Mouse (Mus musculus) hindbrain, embryonic 14.5 days (tissue): ENCODE data around the gene Foxn2. TPM values are rescaled to one million over a fixed set of nuclear protein-coding genes. Genes with fewer than 3 reads are reported as not detected.

Experiments
- ATAC-seq: fragments of 200-750 bp; cut with Nextera tagmentation; 2 replicates; pipeline ENCODE4 v1.8.0; 2017; ENCODE audit warnings: moderate number of reproducible peaks, mild to moderate bottlenecking, moderate TSS enrichment, moderate library complexity; ENCODE audit not compliant: low FRiP score
- DNase-seq: peaks from one replicate; pipeline ENCODE4 v3.0.0-alpha.2; 2015; ENCODE audit warnings: low spot score
- H3K27ac ChIP-seq: fragments of 300-500 bp; sonication (generic); 2 replicates; pipeline ENCODE4 v1.5.1; 2014; ENCODE audit warnings: mild to moderate bottlenecking, moderate library complexity
- H3K27me3 ChIP-seq: fragments of 300-500 bp; sonication (generic); 2 replicates; pipeline ENCODE4 v1.6.1; 2014; ENCODE audit warnings: mild to moderate bottlenecking, low read length, mixed read lengths; ENCODE audit not compliant: control insufficient read depth, insufficient read depth
- H3K36me3 ChIP-seq: fragments of 300-500 bp; sonication (generic); replicated peaks from 2 replicates; pipeline ENCODE4 v1.6.1; 2014; ENCODE audit not compliant: control insufficient read depth, insufficient read depth
- H3K4me1 ChIP-seq: fragments of 300-500 bp; sonication (generic); replicated peaks from 2 replicates; pipeline ENCODE4 v1.6.1; 2014; ENCODE audit warnings: antibody characterized with exemption, low read length, mixed read lengths; ENCODE audit not compliant: control insufficient read depth, insufficient read depth
- H3K4me2 ChIP-seq: fragments of 300-500 bp; sonication (generic); replicated peaks from 2 replicates; pipeline ENCODE4 v1.6.1; 2014; ENCODE audit warnings: mild to moderate bottlenecking, moderate library complexity
- H3K4me3 ChIP-seq: fragments of 300-500 bp; sonication (generic); replicated peaks from 2 replicates; pipeline ENCODE4 v1.5.1; 2014; ENCODE audit warnings: mild to moderate bottlenecking, low read length
- H3K9ac ChIP-seq: fragments of 300-500 bp; sonication (generic); 2 replicates; pipeline ENCODE4 v1.6.1; 2014
- H3K9me3 ChIP-seq: fragments of 300-500 bp; sonication (generic); 2 replicates; pipeline ENCODE4 v1.6.1; 2016; ENCODE audit warnings: low read length; ENCODE audit not compliant: control insufficient read depth
- WGBS: fragments of 180-500 bp; shearing (Covaris S2); extraction: QIAGEN DNeasy Blood & Tissue Kit; methylation state at CpG from one replicate; pipeline ENCODE4 v1.1.7; 2014; 5-methylcytosine and 5-hydroxymethylcytosine counted together
- polyA plus RNA-seq: library from polyadenylated mRNA; unstranded; fragments of >200 nt; fragmentation: Nextera tagmentation; extraction: Ambion mirVana; gene quantifications from 2 replicates; pipeline ENCODE4 v1.2.1, GENCODE M21; 2014

The Foxn2 gene
- polyA plus RNA-seq, 1 experiment from 2014 or later = 7.0 TPM

DNA sequence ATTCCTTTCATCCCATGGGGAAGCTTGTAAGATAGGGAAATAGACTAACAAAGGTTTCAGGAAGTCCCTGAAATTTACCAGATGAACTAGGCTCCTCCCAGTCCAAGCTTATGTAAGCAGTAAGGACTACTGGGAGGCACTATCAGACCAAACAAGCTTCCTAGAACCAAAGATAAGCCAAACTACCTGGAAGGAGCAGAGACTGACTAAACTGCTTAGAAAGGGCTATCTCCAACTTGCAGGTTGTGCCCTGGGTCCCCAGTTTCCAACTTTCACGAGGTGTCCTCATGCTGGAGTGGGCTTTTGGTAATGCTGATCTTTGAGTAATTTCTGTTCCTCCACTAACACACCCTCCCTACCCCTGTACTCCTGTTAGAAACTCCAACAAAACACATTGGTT, 3.1 kb upstream of the Foxn2 start:
- no peaks in the 10 kb centered on the region for H3K9me3 ChIP-seq
- no peak overlapping the region for H3K9ac ChIP-seq
- no peaks in the 10 kb centered on the region for H3K4me1 ChIP-seq
- H3K4me2 ChIP-seq = no peak overlapping the region
- no peak for DNase-seq
- no peaks in the 10 kb centered on the region for H3K27me3 ChIP-seq
- no peak overlapping the region for H3K4me3 ChIP-seq
- ATAC-seq = no peak
- no peak overlapping the region for H3K27ac ChIP-seq
- H3K36me3 ChIP-seq = no peaks in the 10 kb centered on the region
- WGBS = 88% methylated on average over 1 of the region's 1 CpGs

DNA sequence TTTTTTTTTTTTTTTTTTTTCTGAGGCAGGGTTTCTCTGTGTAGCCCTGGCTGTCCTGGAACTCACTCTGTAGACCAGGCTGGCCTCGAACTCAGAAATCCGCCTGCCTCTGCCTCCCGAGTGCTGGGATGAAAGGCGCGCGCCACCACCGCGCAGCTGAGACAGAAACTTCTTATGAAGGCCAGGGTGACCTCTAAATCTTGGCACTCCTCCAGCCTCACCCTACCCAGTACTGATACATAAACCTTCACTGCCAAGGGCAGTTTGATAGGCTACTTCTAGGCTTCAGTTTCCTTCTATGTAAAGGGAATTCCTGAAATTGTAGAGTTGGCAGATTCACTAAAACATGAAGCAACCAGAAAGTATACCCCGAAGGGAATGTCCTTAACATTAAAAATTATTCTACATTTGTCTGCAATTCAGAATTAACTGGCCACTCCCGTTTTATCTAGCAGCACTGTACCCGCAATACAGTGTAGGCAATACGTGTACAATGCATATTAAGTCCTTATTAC, 918 bp upstream of the Foxn2 start:
- H3K4me3 ChIP-seq = peak overlapping the region; percentile 96
- peak overlapping the region; percentile 91 for H3K27ac ChIP-seq
- no peaks in the 10 kb centered on the region for H3K9me3 ChIP-seq
- peaks cover 5% of the 10 kb centered on the region; the same call in 1 of the 2 replicates for H3K4me1 ChIP-seq
- whole genome bisulfite sequencing = 88% methylated on average over 12 of the region's 12 CpGs
- H3K4me2 ChIP-seq = peak overlapping the region; percentile 63
- ATAC-seq (no peak), DNase-seq (no peak)
- peak overlapping the region; percentile 78 for H3K9ac ChIP-seq
- no peaks in the 10 kb centered on the region for H3K27me3 ChIP-seq
- H3K36me3 ChIP-seq = no peaks in the 10 kb centered on the region

DNA sequence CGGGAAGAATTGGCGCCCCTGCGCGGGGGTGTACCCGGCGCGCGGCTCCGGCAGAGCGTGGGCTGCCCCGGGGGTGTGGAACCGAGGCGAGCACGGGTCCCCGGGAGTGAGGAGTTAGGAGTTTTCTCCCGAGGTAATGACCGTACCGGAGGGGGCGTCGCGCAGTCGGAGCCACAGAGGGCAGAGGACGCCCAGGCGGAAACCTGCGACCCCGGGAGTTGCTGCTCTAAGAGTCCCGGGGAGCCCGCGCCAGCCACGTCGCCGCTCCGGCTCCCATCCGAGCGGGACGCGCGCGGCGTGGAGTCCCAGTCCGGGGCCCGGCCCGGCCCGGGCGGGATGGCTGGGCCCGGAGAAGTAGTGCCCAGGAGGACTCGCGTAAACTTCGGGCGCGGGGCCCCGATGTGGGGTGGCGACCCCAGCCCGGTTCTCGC, 505 bp downstream of the Foxn2 start:
- Histone ChIP-seq H3K27me3 (no peaks in the 10 kb centered on the region), H3K9me3 (no peaks in the 10 kb centered on the region), H3K4me2 (peak overlapping the region; percentile 85), H3K9ac (peak overlapping the region; percentile 78), H3K36me3 (no peaks in the 10 kb centered on the region), H3K4me1 (peaks cover 5% of the 10 kb centered on the region; the same call in 1 of the 2 replicates), H3K27ac (peak overlapping the region; percentile 91), H3K4me3 (peak overlapping the region; percentile 96)
- ATAC-seq (peak; percentile 67), DNase-seq (peak; percentile 30)
- WGBS = 0% methylated on average over 38 of the region's 55 CpGs

GRCm38 (mm10) chr17:88441432-88442174, 1.1 kb downstream of the Foxn2 start:
- Histone ChIP-seq H3K27me3 (no peaks in the 10 kb centered on the region), H3K4me3 (peak overlapping the region; percentile 96), H3K4me2 (peak overlapping the region; percentile 85), H3K36me3 (no peaks in the 10 kb centered on the region), H3K9ac (peak overlapping the region; percentile 78), H3K4me1 (peaks cover 5% of the 10 kb centered on the region; the same call in 1 of the 2 replicates), H3K27ac (peak overlapping the region; percentile 91), H3K9me3 (no peaks in the 10 kb centered on the region)
- DNase-seq = peak; percentile 75
- WGBS = 1% methylated on average over 47 of the region's 48 CpGs
- ATAC-seq = peak; percentile 42

GRCm38 (mm10) chr17:88442661-88443060, 2.1 kb downstream of the Foxn2 start:
- WGBS = 84% methylated on average over 6 of the region's 6 CpGs

DNA sequence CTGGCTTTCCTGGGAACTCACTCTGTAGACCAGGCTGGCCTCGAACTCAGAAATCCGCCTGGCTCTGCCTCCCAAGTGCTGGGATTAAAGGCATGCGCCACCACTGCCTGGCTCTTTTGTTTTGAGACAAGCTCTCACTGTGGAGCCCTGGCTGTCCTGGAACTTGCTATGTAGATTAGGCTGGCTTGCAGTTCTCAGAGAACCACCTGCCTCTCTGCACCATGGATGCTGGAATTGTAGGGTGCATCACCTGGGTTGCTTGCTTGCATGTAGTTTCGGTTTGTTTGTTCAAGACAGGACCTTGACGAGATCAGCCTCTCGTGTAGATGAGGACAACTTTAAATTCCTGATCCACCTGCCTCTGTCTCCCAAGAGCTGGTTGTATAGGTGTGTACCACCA, 2.7 kb downstream of the Foxn2 start:
- H3K4me3 ChIP-seq = no peak overlapping the region
- peaks cover 5% of the 10 kb centered on the region; the same call in 1 of the 2 replicates for H3K4me1 ChIP-seq
- no peaks in the 10 kb centered on the region for H3K27me3 ChIP-seq
- no peak for DNase-seq
- WGBS = 87% methylated on average over 6 of the region's 6 CpGs
- 0 out of 2 replicates have a peak overlapping the region, but pooled peaks have one; percentile 32 for H3K4me2 ChIP-seq
- H3K9me3 ChIP-seq = no peaks in the 10 kb centered on the region
- H3K36me3 ChIP-seq = no peaks in the 10 kb centered on the region
- ATAC-seq = no peak
- H3K27ac ChIP-seq = no peak overlapping the region
- H3K9ac ChIP-seq = no peak overlapping the region

More at GRCm38 (mm10) chr17:88442661-88443060, 2.1 kb downstream of the Foxn2 start:
- H3K9me3 ChIP-seq = no peaks in the 10 kb centered on the region
- H3K27me3 ChIP-seq = no peaks in the 10 kb centered on the region
- H3K4me1 ChIP-seq = peaks cover 5% of the 10 kb centered on the region; the same call in 1 of the 2 replicates
- H3K36me3 ChIP-seq = no peaks in the 10 kb centered on the region
- H3K4me3 ChIP-seq = no peak overlapping the region
- H3K4me2 ChIP-seq = peak overlapping the region; percentile 32
- H3K27ac ChIP-seq = no peak overlapping the region
- peak overlapping the region; percentile 5; the same call in 1 of the 2 replicates for H3K9ac ChIP-seq
- DNase-seq = no peak
- no peak for ATAC-seq

DNA sequence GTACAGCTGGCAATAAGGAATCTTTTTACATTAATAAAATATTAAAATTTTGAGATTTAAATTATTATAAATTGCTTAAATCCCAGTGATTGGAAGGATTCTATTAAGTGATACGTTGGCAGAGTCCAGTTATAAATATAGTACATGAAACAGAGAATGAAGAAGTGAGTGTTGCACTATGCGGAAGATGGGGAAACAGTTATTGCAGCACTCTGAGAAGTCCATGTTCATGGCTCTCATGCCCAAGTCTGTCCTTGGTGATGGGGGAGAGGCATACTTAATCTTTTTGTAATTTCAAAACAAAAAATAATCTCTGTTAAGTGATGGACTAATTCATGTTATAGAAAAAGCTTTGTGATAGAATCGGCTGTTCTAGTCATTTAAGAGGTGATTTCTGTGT, 17.6 kb downstream of the Foxn2 start:
- Histone ChIP-seq H3K9me3 (no peaks in the 10 kb centered on the region), H3K36me3 (no peaks in the 10 kb centered on the region), H3K27me3 (no peaks in the 10 kb centered on the region), H3K4me1 (no peaks in the 10 kb centered on the region), H3K9ac (no peak overlapping the region), H3K4me2 (no peak overlapping the region), H3K4me3 (no peak overlapping the region), H3K27ac (no peak overlapping the region)
- no peak for DNase-seq
- WGBS = 94% methylated on average over 3 of the region's 3 CpGs
- no peak for ATAC-seq

DNA sequence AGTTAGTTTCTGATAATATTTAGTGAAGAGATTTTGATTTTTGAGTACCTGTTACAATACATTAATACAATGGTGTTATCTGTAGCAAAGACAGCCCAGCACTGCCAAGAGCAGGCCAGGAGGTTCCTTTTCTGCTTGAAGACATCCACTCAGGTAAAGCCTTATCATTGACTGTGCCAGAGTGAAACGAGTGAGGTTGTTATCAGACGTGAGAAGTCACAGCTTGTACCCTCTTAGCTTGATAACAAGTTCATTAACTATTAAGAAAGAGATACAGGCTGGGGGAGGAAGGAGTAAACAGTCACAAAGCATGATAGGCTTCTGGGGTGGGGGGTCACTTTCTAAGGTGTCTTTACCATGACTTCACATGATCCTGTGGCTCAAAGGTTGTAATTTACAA, 19.0 kb downstream of the Foxn2 start:
- H3K9me3 ChIP-seq = no peaks in the 10 kb centered on the region
- no peak overlapping the region for H3K4me2 ChIP-seq
- H3K36me3 ChIP-seq = 0 out of 2 replicates have a peak, but pooled peaks cover 3% of the 10 kb centered on the region
- ATAC-seq = no peak
- H3K9ac ChIP-seq = no peak overlapping the region
- H3K4me3 ChIP-seq = no peak overlapping the region
- DNase-seq = no peak
- H3K4me1 ChIP-seq = no peaks in the 10 kb centered on the region
- no peak overlapping the region for H3K27ac ChIP-seq
- 87% methylated on average over 2 of the region's 2 CpGs for WGBS
- H3K27me3 ChIP-seq = no peaks in the 10 kb centered on the region

DNA sequence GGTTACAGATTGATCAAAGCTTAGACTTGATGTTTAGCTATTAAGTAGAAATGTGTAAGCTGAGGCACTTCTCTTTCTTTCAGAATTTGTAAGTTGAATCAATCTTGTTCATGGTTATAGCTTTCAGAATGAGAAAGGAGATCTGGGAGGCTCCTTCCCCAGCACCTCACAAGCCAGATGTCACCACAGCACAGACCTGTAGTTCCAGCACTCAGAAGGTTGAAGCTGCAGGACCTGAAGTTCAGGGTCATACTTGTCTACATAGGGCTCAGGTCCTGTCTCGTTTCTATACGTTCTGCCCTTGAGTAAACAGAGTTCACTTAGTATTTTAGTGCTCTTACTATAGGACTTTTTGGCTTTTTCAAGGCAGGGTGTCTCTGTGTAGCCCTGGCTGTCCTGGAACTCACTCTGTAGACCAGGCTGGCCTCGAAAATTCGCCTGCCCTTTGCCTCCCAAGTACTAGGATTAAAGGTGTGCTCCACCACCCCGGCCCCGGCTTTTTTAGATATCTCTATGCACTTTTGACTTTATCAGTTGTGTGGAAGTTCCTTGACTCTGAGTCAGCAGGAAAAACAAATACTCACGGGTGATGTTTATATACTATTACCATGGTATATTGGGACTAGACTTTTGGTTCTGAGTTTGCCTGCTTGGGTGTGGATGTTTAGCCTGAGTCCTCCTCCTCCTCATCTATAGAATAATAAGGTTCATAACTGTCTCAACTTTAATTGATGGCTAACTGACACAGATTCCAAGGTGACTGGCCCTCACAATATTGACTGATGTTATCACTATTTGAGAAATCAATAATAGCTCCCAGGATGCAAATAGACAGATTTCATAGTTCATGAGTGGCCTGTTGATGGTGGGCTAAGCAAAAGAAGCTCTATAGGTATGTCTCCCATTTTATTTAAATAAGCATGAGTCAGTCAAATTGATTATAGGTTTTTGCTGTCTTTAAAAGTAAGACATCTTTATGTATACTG, 19.7 kb downstream of the Foxn2 start:
- Histone ChIP-seq H3K4me3 (no peak overlapping the region), H3K27ac (no peak overlapping the region), H3K4me1 (no peaks in the 10 kb centered on the region), H3K9me3 (no peaks in the 10 kb centered on the region), H3K27me3 (no peaks in the 10 kb centered on the region), H3K36me3 (0 out of 2 replicates have a peak, but pooled peaks cover 3% of the 10 kb centered on the region), H3K4me2 (no peak overlapping the region), H3K9ac (no peak overlapping the region)
- ATAC-seq = no peak
- no peak for DNase-seq
- 88% methylated on average over 7 of the region's 7 CpGs for WGBS
